Mouse (Mus musculus) liver, embryonic 14.5 days (tissue): ENCODE measurements at regions not wholly inside any gene's neighbourhood (a gene's known extent, or its start where the extent isn't known, plus 50 kb on each side); places are given as distances from the start of the nearest gene placed in this dataset.
A peak's percentile ranks its signal among the peaks of the same experiment; 100 is the strongest.

Source experiments
- ATAC-seq: fragments of 200-750 bp; cut with Nextera tagmentation; 2 replicates; pipeline ENCODE4 v1.8.0; 2017; ENCODE audit warnings: moderate number of reproducible peaks, mild to moderate bottlenecking, moderate library complexity; ENCODE audit not compliant: insufficient read depth
- DNase-seq, 3 experiments: peaks; one replicate each; pipeline ENCODE4 v3.0.0-alpha.2; 2012 to 2013; ENCODE audit warnings: low read depth in 3 of 3, low spot score in 3 of 3
- H3K27ac ChIP-seq: fragments of 300-500 bp; sonication (generic); 2 replicates; pipeline ENCODE4 v1.5.1; 2014; ENCODE audit warnings: moderate library complexity, mild to moderate bottlenecking, control low read depth, inconsistent platforms
- H3K27me3 ChIP-seq: fragments of 300-500 bp; sonication (generic); 2 replicates; pipeline ENCODE4 v1.6.1; 2014; ENCODE audit warnings: mild to moderate bottlenecking, low read length, moderate library complexity; ENCODE audit not compliant: control insufficient read depth, insufficient read depth
- H3K36me3 ChIP-seq: fragments of 300-500 bp; sonication (generic); replicated peaks from 2 replicates; pipeline ENCODE4 v1.6.1; 2014; ENCODE audit warnings: low read depth; ENCODE audit not compliant: control insufficient read depth, insufficient read depth
- H3K4me1 ChIP-seq, 2 experiments: fragments of 200-500 bp in 1 of 2; fragments of 300-500 bp in 1 of 2; sonication (generic) in 1 of 2; replicated peaks; 2 replicates each; pipeline ENCODE4 v1.6.1; 2012 to 2014; ENCODE audit warnings: antibody characterized with exemption in 1 of 2, inconsistent platforms in 1 of 2, low read length in 1 of 2; ENCODE audit not compliant: control insufficient read depth in 2 of 2, insufficient read depth in 2 of 2
- H3K4me2 ChIP-seq: fragments of 300-500 bp; sonication (generic); 2 replicates; pipeline ENCODE4 v1.6.1; 2014; ENCODE audit warnings: low read depth, mild to moderate bottlenecking, control low read depth, moderate library complexity
- H3K4me3 ChIP-seq, 2 experiments: fragments of 200-500 bp in 1 of 2; fragments of 300-500 bp in 1 of 2; sonication (generic) in 1 of 2; 2 replicates each; pipeline ENCODE4 v1.5.1; 2012 to 2014; ENCODE audit warnings: low read depth in 2 of 2, low read length in 2 of 2, mild to moderate bottlenecking in 2 of 2, control low read depth in 1 of 2, inconsistent platforms in 1 of 2, moderate library complexity in 1 of 2; ENCODE audit not compliant: insufficient read depth in 1 of 2
- H3K9ac ChIP-seq: fragments of 300-500 bp; sonication (generic); replicated peaks from 2 replicates; pipeline ENCODE4 v1.6.1; 2014; ENCODE audit warnings: mild to moderate bottlenecking, control low read depth, moderate library complexity
- H3K9me3 ChIP-seq: fragments of 300-500 bp; sonication (generic); 2 replicates; pipeline ENCODE4 v1.6.1; 2016; ENCODE audit warnings: low read length, mixed read lengths; ENCODE audit not compliant: control insufficient read depth
- CTCF ChIP-seq: IDR thresholded peaks from 2 replicates; pipeline ENCODE4 v1.5.1; 2016; ENCODE audit warnings: antibody characterized with exemption, low read depth, control low read depth
- EP300 ChIP-seq: IDR thresholded peaks from 2 replicates; pipeline ENCODE4 v1.6.1; 2016; ENCODE audit warnings: antibody characterized with exemption, low read depth
- WGBS: fragments of 180-500 bp; shearing (Covaris S2); extraction: QIAGEN DNeasy Blood & Tissue Kit; methylation state at CpG from one replicate; pipeline ENCODE4 v1.1.7; 2014; ENCODE audit not compliant: insufficient replicate concordance; 5-methylcytosine and 5-hydroxymethylcytosine counted together

- Histone ChIP-seq H3K36me3 (no peaks in the 10 kb centered on the region), H3K9me3 (no peaks in the 10 kb centered on the region), H3K4me3 (no peak overlapping the region), H3K4me1 (no peaks in the 10 kb centered on the region; a peak in 1 of 4 replicates), H3K27me3 (no peaks in the 10 kb centered on the region), H3K27ac (no peak overlapping the region), H3K9ac (no peak overlapping the region), H3K4me2 (no peak overlapping the region)
- ATAC-seq (no peak), DNase-seq (no peak)
- TF ChIP-seq EP300 (no peak), CTCF (no peak)
- WGBS = 63% methylated on average over 6 of the region's 6 CpGs
These were observed 865.8 kb upstream of the Car8 start for GRCm38 (mm10) chr4:9104657-9105056.

- Histone ChIP-seq H3K27me3 (no peaks in the 10 kb centered on the region), H3K4me1 (no peaks in the 10 kb centered on the region; a peak in 1 of 4 replicates), H3K9me3 (no peaks in the 10 kb centered on the region), H3K4me3 (no peak overlapping the region), H3K9ac (no peak overlapping the region), H3K36me3 (no peaks in the 10 kb centered on the region), H3K4me2 (no peak overlapping the region), H3K27ac (no peak overlapping the region)
- ATAC-seq (no peak), DNase-seq (no peak)
- WGBS = 77% methylated on average over 8 of the region's 8 CpGs
- TF ChIP-seq EP300 (no peak), CTCF (no peak)
These were observed 865.1 kb upstream of the Car8 start for GRCm38 (mm10) chr4:9103958-9104357.

- Histone ChIP-seq H3K36me3 (no peaks in the 10 kb centered on the region), H3K9me3 (no peaks in the 10 kb centered on the region), H3K27me3 (no peaks in the 10 kb centered on the region), H3K27ac (no peak overlapping the region), H3K9ac (no peak overlapping the region), H3K4me2 (peak overlapping the region; percentile 30), H3K4me1 (peaks cover 0 to 2% of the 10 kb centered on the region in 2 experiments; a peak in 1 of 4 replicates), H3K4me3 (no peak overlapping the region)
- peak; percentile 96 for TF ChIP-seq CTCF
- TF ChIP-seq EP300 = no peak
- ATAC-seq (0 out of 2 replicates have a peak, but pooled peaks have one; percentile 35), DNase-seq (peak; percentile 38 to 52 (median 45))
- WGBS = 21% methylated on average over 24 of the region's 24 CpGs
These were observed 858.2 kb upstream of the Car8 start for GRCm38 (mm10) chr4:9096809-9097700.

GRCm38 (mm10) chr4:9096274-9096673 lies 857.4 kb upstream of the Car8 start:
- Histone ChIP-seq H3K4me2 (no peak overlapping the region), H3K9ac (no peak overlapping the region), H3K36me3 (no peaks in the 10 kb centered on the region), H3K27ac (no peak overlapping the region), H3K4me3 (no peak overlapping the region), H3K9me3 (no peaks in the 10 kb centered on the region), H3K27me3 (no peaks in the 10 kb centered on the region), H3K4me1 (peaks cover 0 to 2% of the 10 kb centered on the region in 2 experiments; a peak in 1 of 4 replicates)
- DNase-seq = no peak
- 53% methylated on average over 2 of the region's 2 CpGs for WGBS
- TF ChIP-seq CTCF (no peak), EP300 (no peak)
- ATAC-seq = no peak

- TF ChIP-seq CTCF (no peak), EP300 (no peak)
- Histone ChIP-seq H3K36me3 (no peaks in the 10 kb centered on the region), H3K4me2 (no peak overlapping the region), H3K9me3 (no peaks in the 10 kb centered on the region), H3K4me3 (no peak overlapping the region), H3K27ac (no peak overlapping the region), H3K4me1 (peaks cover 0 to 2% of the 10 kb centered on the region in 2 experiments; a peak in 1 of 4 replicates), H3K9ac (no peak overlapping the region), H3K27me3 (no peaks in the 10 kb centered on the region)
- ATAC-seq = no peak
- 64% methylated on average over 7 of the region's 7 CpGs for WGBS
- no peak for DNase-seq
These were observed 856.8 kb upstream of the Car8 start for GRCm38 (mm10) chr4:9095646-9096045.
